Mouse (Mus musculus): Measurements from ENCODE around the gene Gm20696.

DNA sequence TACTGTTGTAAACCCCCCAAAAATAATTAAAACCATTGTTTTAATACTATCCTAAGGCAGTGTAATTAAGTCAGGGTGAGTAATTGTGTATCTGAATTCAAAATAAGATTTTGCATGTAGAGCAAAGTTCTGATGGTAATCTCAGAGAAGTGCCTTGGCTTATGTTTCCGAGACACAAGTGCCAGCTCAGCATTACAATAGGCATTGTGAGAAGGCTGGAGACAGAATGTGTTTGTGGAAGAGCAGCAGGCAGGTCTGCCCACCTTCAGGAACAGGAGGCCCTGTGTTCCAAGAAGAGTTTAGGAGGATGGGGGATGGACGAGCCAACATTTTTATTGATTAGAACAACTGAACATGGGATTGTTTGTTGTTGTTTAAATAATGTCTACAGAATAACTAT lies 137.6 kb downstream of the Gm20696 start:
- TF ChIP-seq CTCF (IDR thresholded peaks at IDR 0.05; ENCODE audit: borderline replicate concordance, extremely low read depth, insufficient read depth, insufficient read length), result no peak
- TF ChIP-seq POLR2A (IDR thresholded peaks at IDR 0.05; ENCODE audit: borderline replicate concordance, extremely low read depth, insufficient read depth, insufficient read length, poor library complexity, severe bottlenecking), result no peak

Measured in brain, embryonic 14.5 days (tissue).